Mouse (Mus musculus) gastrocnemius, adult 2 months (tissue): ENCODE results near the gene Dtwd1. TPM values are rescaled to one million over a fixed set of nuclear protein-coding genes. Genes with fewer than 3 reads are reported as not detected.

Experiments
- total RNA-seq, 2 experiments: library from RNA; stranded (reverse); gene quantifications; 2 replicates each; pipeline ENCODE4 v1.2.3; 2021

The Dtwd1 gene
- total RNA-seq, 2 experiments from 2014 or later: 5.8 TPM

Other genes starting within 250 kb of the Dtwd1 start
- gene Fgf7, start 117.5 kb upstream of the Dtwd1 start, total RNA-seq: 1 to 10 TPM; 4.2 TPM
- gene Fam227b, start 137 bp upstream of the Dtwd1 start, total RNA-seq: not detected
- not detected for gene Gm17555, start 63.0 kb downstream of the Dtwd1 start, total RNA-seq